Mouse (Mus musculus) cerebellum, adult 2 months (tissue): Measurements from ENCODE around the gene Hjurp. TPM values are rescaled to one million over a fixed set of nuclear protein-coding genes. Genes with fewer than 3 reads are reported as not detected.

Experiments
- DNase-seq, 2 experiments: peaks; one replicate each; pipeline ENCODE4 v3.0.0; 2021
- H3K27ac ChIP-seq: fragments of 200-500 bp; 2 replicates; pipeline ENCODE4 v1.5.1; 2012; ENCODE audit warnings: low read length, control low read depth, inconsistent platforms; ENCODE audit not compliant: insufficient read depth
- H3K27me3 ChIP-seq: fragments of 200-500 bp; 2 replicates; pipeline ENCODE4 v1.6.1; 2012; ENCODE audit warnings: inconsistent platforms, mild to moderate bottlenecking, low read length, moderate library complexity; ENCODE audit not compliant: control insufficient read depth, insufficient read depth
- H3K4me1 ChIP-seq: fragments of 200-500 bp; 2 replicates; pipeline ENCODE4 v1.6.1; 2011; ENCODE audit warnings: low read length; ENCODE audit not compliant: control insufficient read depth, insufficient read depth
- H3K4me3 ChIP-seq: fragments of 200-500 bp; replicated peaks from 2 replicates; pipeline ENCODE3; 2011; ENCODE audit warnings: mild to moderate bottlenecking, low read depth, low read length, control low read depth; ENCODE audit not compliant: insufficient read depth
- CTCF ChIP-seq: fragments of 200-500 bp; IDR thresholded peaks from 2 replicates; pipeline ENCODE4 v1.5.1; 2011; ENCODE audit warnings: low read depth, mild to moderate bottlenecking, control low read depth, low read length, moderate library complexity, borderline replicate concordance; ENCODE audit not compliant: insufficient read depth
- POLR2A ChIP-seq: fragments of 200-500 bp; IDR thresholded peaks from 2 replicates; pipeline ENCODE4 v1.6.1; 2011; ENCODE audit warnings: low read length, control low read depth, borderline replicate concordance; ENCODE audit not compliant: insufficient read depth
- WGBS: fragments of 180-500 bp; shearing (Covaris S2); methylation state at CpG from one replicate; pipeline ENCODE4 v1.1.7; 2018; 5-methylcytosine and 5-hydroxymethylcytosine counted together
- polyA plus RNA-seq: library from polyadenylated mRNA; depleted of rRNA; stranded (reverse); fragments of >200 nt; gene quantifications from 2 replicates; pipeline ENCODE4 v1.2.3, GENCODE M21; 2012

Hjurp gene
- polyA plus RNA-seq, 1 experiment: 79.1 TPM

GRCm38 (mm10) chr1:88259643-88260024 lies 17.8 kb downstream of the Hjurp start:
- no peaks in the 10 kb centered on the region for H3K27me3 ChIP-seq
- H3K4me1 ChIP-seq: peaks cover 30% of the 10 kb centered on the region
- WGBS: 78% methylated on average over 4 of the region's 4 CpGs
- no peak for TF ChIP-seq CTCF
- no peak for TF ChIP-seq POLR2A
- no peak overlapping the region for H3K27ac ChIP-seq
- no peak overlapping the region for H3K4me3 ChIP-seq
- no peak for DNase-seq

GRCm38 (mm10) chr1:88258881-88259642 lies 18.4 kb downstream of the Hjurp start:
- H3K4me1 ChIP-seq: peaks cover 30% of the 10 kb centered on the region
- TF ChIP-seq CTCF (no peak), POLR2A (no peak)
- H3K27me3 ChIP-seq: no peaks in the 10 kb centered on the region
- no peak overlapping the region for H3K27ac ChIP-seq
- WGBS: 53% methylated on average over 8 of the region's 8 CpGs
- DNase-seq: no peak
- H3K4me3 ChIP-seq: no peak overlapping the region

GRCm38 (mm10) chr1:88258361-88258760 lies 19.1 kb downstream of the Hjurp start:
- Histone ChIP-seq H3K4me3 (no peak overlapping the region), H3K4me1 (peaks cover 30% of the 10 kb centered on the region), H3K27me3 (no peaks in the 10 kb centered on the region), H3K27ac (no peak overlapping the region)
- 58% methylated on average over 6 of the region's 6 CpGs for WGBS
- TF ChIP-seq POLR2A (no peak), CTCF (no peak)
- no peak for DNase-seq

GRCm38 (mm10) chr1:88257681-88258080 lies 19.8 kb downstream of the Hjurp start:
- Histone ChIP-seq H3K4me1 (peaks cover 30% of the 10 kb centered on the region), H3K27me3 (no peaks in the 10 kb centered on the region), H3K4me3 (no peak overlapping the region), H3K27ac (no peak overlapping the region)
- WGBS: 88% methylated on average over 6 of the region's 6 CpGs
- no peak for DNase-seq
- TF ChIP-seq POLR2A (no peak), CTCF (no peak)

GRCm38 (mm10) chr1:88256886-88257663 lies 20.4 kb downstream of the Hjurp start:
- TF ChIP-seq POLR2A (no peak), CTCF (no peak)
- Histone ChIP-seq H3K4me1 (peaks cover 30% of the 10 kb centered on the region), H3K27ac (no peak overlapping the region), H3K4me3 (no peak overlapping the region), H3K27me3 (no peaks in the 10 kb centered on the region)
- no peak for DNase-seq
- 82% methylated on average over 10 of the region's 10 CpGs for WGBS

- no peak for TF ChIP-seq CTCF
- no peak for TF ChIP-seq POLR2A
- peaks cover 30% of the 10 kb centered on the region for H3K4me1 ChIP-seq
- H3K27ac ChIP-seq: no peak overlapping the region
- no peaks in the 10 kb centered on the region for H3K27me3 ChIP-seq
- DNase-seq: no peak
- H3K4me3 ChIP-seq: no peak overlapping the region
- 62% methylated on average over 13 of the region's 13 CpGs for WGBS
These were observed 21.3 kb downstream of the Hjurp start for GRCm38 (mm10) chr1:88255989-88256754.

- TF ChIP-seq POLR2A (no peak), CTCF (no peak)
- H3K27me3 ChIP-seq: no peaks in the 10 kb centered on the region
- H3K4me1 ChIP-seq: peaks cover 30% of the 10 kb centered on the region
- no peak overlapping the region for H3K4me3 ChIP-seq
- no peak for DNase-seq
- no peak overlapping the region for H3K27ac ChIP-seq
- 49% methylated on average over 2 of the region's 2 CpGs for WGBS
These were observed 22.0 kb downstream of the Hjurp start for GRCm38 (mm10) chr1:88255466-88255857.
